Mouse (Mus musculus) cortical plate, adult 2 months (tissue): ENCODE measurements around the gene Isl1. TPM values are rescaled to one million over a fixed set of nuclear protein-coding genes. Genes with fewer than 3 reads are reported as not detected.

ENCODE experiments used
- H3K27ac ChIP-seq: fragments of 200-500 bp; 2 replicates; pipeline ENCODE4 v1.5.1; 2012; ENCODE audit warnings: low read length, control low read depth, inconsistent platforms; ENCODE audit not compliant: insufficient read depth
- H3K4me1 ChIP-seq: fragments of 200-500 bp; 2 replicates; pipeline ENCODE4 v1.6.1; 2011; ENCODE audit warnings: low read length; ENCODE audit not compliant: control insufficient read depth, insufficient read depth
- H3K4me3 ChIP-seq: fragments of 200-500 bp; 2 replicates; pipeline ENCODE4 v1.5.1; 2011; ENCODE audit warnings: mild to moderate bottlenecking, low read length, control low read depth; ENCODE audit not compliant: insufficient read depth
- CTCF ChIP-seq: fragments of 200-500 bp; IDR thresholded peaks from 2 replicates; pipeline ENCODE4 v1.5.1; 2011; ENCODE audit warnings: mild to moderate bottlenecking, control low read depth, low read length; ENCODE audit not compliant: insufficient read depth; ENCODE audit errors: extremely low read depth
- POLR2A ChIP-seq: fragments of 200-500 bp; IDR thresholded peaks from 2 replicates; pipeline ENCODE4 v1.6.1; 2011; ENCODE audit warnings: mild to moderate bottlenecking, low read length, control low read depth; ENCODE audit not compliant: insufficient read depth; ENCODE audit errors: extremely low read depth
- polyA plus RNA-seq: library from polyadenylated mRNA; depleted of rRNA; stranded (reverse); fragments of >200 nt; gene quantifications from 2 replicates; pipeline ENCODE4 v1.2.3, GENCODE M21; 2012; rRNA removed

Gene Isl1
- 1.5 TPM in 1 of 2 replicates, not detected in the other for polyA plus RNA-seq

DNA sequence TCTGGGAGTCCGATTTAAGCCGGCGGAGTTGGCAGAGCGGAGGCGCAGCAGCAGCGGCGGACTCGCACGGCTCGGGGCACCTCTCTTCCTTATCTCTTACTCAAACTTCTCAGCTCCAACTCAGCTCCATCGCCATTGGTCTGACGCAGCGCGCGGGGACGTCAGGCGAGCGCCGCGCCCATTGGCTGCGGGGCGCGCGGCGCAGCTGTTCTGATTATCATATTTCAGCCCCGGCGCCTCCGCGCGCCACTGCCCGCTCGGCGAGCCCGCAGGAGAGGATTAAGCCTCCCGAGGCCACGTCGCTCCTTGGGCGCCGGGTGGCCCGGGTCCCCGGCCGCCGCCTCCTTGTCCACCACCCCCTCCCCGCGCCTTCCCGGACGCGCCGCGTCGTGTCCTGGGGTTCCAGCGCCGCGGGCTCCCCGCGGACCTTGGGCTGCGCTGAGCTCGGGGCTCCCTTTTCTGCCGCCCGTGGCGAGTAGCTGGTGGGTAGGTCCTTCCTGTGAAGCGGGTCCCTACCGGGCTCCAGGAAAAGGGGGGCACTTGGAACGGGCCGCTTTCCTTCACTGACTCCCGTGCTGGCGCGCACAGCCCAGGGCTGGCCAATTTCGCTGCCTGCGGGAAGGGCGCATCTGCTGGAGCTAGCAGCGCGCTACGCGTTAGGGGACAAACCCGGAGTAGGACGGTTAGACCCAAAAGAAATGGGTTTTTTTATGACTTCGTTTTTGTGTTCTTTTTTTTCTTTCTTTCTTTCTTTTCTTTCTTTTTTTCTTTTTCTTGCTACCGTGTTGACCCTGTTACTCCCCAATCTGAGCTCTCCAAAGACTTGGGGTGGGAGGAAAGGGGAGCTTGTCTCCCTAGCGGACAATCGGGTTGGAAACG is at the start of gene Isl1:
Gene Isl1, minus strand, starts transcription at position 106 of the 879 bp plus-strand sequence.
- Histone ChIP-seq H3K4me3 (no peak within 1 kb of the TSS), H3K4me1 (no peaks in the 10 kb centered on the region), H3K27ac (no peak within 1 kb of the TSS)
- no peak for TF ChIP-seq CTCF
- TF ChIP-seq POLR2A = no peak

DNA sequence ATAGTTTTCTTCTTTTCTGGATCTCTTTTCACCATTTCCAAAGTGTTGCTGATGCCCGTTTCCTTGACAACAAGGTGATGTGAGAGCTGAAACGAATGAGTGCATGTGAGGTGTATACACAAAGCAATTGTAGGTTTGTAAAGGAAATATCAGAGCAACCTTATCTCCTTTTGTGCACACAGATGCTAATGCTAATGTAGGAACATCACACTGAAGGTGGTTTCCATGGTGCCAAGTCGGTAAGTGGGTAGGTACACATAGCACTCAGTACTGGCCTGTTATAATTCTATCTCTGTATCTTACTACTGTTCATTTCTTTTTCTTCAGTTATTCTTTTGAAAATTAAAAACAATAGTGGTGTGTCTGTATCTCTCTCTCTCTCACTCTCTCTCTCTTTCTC is 26.3 kb upstream of the Isl1 start:
- Histone ChIP-seq H3K27ac (no peak overlapping the region), H3K4me3 (no peak overlapping the region), H3K4me1 (no peaks in the 10 kb centered on the region)
- TF ChIP-seq POLR2A = no peak
- TF ChIP-seq CTCF = no peak

DNA sequence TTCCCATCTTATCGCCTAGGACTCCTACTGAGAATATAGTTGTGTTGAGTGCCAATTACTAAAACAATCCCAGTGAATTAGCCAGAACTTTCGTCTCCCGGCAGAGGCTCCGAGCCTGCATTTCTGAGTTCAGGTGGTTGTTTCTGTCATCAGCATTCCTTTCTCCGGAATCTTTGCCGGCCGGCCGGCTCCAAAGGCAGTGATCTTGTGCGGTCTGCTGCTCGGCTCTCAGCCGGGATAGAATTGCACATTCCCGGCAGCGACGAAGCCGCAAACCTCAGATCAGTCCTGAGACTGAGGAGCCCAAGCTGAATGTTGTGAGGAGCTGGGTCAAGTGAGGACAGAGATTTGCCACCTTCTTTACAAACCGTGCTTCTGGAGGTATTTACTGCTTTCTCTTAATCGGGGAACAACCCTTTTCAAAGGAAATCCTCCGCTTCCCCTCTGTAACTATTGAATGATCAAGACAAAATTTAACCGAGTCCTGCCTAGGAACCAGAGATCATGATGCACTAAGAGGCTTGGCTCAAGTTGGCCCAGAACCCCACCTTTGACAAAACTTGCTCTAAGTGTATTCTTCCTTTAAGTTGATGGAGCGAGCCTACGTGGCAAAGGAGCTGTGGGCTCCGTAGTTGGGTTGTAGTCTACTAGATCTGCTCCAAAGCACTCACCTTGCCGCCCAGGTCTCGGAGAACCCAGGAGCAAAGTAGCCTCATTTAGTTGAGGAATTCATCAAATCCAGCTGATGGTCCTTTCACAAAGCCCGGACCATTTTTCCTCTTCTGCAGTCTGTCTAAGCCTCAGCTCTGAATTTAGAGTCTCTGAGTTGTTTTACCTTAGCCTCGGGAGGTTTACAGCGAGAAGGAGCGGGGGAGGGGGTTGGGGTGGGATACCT is 4.4 kb upstream of the Isl1 start:
- H3K4me3 ChIP-seq = no peak overlapping the region
- H3K4me1 ChIP-seq = no peaks in the 10 kb centered on the region
- no peak for TF ChIP-seq CTCF
- no peak for TF ChIP-seq POLR2A
- no peak overlapping the region for H3K27ac ChIP-seq

DNA sequence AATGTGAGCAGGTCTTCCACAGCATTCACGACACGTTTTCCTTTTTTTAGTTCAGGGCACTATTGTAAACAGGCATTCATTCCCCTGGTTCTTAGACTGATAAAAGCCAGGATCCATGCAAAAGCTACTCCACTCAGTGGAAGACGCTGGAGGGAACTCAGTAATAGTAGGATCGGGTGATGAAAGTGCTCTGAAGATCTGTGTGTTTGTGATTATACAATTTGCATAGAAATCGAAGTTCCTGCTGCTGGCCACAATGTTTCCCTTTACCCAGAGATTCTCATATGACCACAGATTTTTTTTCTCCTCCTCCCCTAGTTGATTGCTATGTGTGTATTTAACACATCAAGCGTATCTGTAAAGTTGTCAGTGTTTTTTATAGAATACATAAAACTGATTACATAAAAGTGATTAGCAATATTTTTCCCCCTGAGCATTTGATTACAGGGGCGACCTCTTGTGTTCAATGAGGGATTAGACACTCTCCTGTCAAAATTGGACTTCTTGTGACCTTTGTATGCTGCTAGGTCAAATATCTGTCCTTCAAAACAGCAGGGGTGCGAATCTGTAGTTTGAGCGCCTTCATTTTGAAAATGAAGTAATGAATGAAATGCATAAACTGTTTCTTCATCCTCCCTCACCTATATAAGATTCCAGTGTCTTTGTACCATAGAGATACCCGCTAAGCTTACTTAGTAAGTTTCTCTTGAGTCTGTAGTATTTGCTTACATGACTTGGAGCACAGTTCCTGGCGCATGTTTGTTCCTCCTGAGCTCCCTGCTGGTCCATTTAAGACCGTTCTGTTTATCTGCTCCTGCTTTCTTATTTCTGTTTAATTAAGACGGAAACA is 2.6 kb upstream of the Isl1 start:
- no peak overlapping the region for H3K27ac ChIP-seq
- H3K4me1 ChIP-seq = no peaks in the 10 kb centered on the region
- no peak overlapping the region for H3K4me3 ChIP-seq
- no peak for TF ChIP-seq POLR2A
- no peak for TF ChIP-seq CTCF

DNA sequence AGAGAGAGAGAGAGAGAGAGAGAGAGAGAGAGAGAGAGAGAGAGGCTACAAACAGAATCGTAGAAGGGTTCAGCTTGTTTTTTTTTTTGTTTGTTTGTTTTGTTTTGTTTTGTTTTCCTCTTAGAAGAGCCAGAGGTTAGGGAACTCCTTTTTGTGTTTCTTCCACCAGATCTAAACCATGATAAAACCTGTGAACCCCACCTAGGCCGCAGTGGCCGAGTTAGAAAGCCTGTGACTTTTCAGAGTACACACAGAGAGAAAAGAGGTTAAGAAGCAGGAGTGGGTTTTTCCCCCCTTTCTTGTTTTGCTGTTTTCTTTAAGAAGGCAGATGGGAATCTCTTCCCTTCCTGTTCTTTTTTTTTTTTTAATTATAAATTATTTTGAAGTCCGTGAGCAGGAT is 1.5 kb upstream of the Isl1 start:
- no peaks in the 10 kb centered on the region for H3K4me1 ChIP-seq
- no peak overlapping the region for H3K27ac ChIP-seq
- no peak for TF ChIP-seq POLR2A
- no peak for TF ChIP-seq CTCF
- H3K4me3 ChIP-seq = no peak overlapping the region

DNA sequence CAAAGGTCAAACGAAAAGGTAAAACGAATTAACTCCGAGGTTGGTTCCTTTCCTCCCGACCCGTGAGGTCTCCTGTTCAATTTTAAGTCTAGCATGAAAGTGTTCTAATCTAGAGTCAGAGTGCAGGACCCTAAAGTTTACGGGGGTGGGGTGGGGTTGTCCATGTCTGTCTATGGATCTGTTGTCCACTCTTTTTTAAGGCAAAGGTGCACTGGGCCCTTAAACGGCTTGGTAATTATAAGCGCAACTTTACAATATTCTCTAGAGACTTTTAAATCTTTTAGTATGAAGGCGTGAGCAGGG is 925 bp upstream of the Isl1 start:
- H3K27ac ChIP-seq = no peak overlapping the region
- TF ChIP-seq CTCF = no peak
- no peak for TF ChIP-seq POLR2A
- H3K4me1 ChIP-seq = no peaks in the 10 kb centered on the region
- H3K4me3 ChIP-seq = no peak overlapping the region

DNA sequence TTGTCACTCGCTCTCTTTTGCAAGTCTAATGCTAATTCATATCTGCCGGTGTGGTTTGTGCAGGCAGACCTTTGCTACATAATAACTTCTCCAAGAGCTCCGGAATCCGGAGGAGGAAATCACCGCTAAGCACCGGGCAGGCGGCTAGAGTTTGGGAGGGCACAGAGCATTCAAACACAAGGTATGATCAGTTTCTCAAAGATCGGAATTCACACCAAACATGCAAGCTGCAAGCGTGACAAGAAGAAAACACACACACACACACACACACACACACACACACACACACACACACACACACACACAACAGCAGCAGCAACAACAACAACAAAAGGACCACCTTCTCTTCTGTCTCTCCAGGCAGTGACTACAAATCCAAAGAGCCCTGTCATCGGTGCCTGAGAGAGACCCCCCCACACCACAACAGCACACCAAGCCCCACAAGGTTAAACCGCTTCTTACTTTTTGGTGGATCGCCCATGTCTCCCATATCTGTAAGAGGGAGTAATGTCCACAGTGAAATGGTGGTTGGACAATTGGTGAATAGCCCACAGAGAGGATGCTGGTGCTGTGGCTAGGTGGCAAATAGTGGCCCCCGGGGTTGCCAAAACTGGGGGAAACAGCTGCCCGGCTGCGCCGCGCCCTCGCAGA is 431 bp downstream of the Isl1 start:
- H3K27ac ChIP-seq = no peak overlapping the region
- no peaks in the 10 kb centered on the region for H3K4me1 ChIP-seq
- no peak overlapping the region for H3K4me3 ChIP-seq
- TF ChIP-seq CTCF (no peak), POLR2A (no peak)

DNA sequence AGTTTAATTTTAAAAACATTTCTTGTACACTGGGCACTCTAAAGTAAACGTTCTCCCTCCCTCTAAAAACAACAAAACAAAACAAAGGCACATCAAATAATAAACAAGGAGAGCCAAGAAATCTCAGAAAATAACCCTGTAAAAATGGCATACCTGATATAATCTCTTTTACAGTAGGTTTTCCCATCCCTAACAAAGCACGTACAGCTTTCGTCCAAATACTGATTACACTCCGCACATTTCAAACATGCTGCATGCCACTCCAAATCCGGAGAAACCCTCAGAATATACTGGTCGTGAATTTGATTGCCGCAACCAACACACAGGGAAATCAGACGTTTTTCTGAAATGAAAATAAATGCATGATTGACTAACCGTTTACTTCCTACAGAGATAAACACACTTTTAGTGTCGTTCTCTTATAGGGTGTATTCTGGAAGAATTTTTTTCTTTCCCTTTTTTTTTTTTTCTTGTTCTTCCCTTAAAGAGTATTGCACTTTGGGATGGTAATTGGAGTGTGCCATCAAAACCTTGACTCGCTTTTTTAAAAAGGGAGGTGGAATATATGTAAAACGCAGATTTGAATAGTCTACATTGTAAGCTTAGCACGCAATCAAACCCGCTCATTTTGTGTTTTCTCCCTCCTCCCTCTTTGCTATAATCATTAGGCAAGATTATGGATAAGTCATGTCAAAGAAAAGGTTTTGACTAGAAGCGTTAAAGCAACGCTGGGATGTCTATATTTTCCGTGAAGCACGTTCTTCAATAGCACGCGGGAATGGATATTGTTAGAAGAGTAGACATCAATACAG is 1.2 kb downstream of the Isl1 start:
- no peaks in the 10 kb centered on the region for H3K4me1 ChIP-seq
- no peak for TF ChIP-seq CTCF
- no peak for TF ChIP-seq POLR2A
- H3K4me3 ChIP-seq = no peak overlapping the region
- no peak overlapping the region for H3K27ac ChIP-seq

DNA sequence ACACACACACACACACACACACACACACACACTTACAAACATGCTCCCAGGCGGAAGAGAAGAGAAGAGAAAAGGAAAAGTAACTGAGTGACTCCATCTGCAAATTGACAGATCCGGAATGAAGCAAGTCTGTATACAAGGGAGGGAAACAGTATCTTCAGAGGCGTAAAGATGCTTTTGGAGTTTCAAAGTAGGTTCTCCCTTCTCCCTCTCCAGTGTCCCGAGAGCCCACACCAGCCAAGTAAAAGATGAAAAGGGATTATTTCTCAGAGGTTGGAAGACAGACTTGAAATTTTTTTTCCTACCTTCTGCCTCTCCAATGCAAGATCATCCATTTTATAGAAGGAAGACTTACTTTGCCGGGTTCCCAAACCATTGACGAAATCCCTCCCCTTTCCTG is 2.9 kb downstream of the Isl1 start:
- Histone ChIP-seq H3K4me1 (no peaks in the 10 kb centered on the region), H3K4me3 (no peak overlapping the region), H3K27ac (no peak overlapping the region)
- TF ChIP-seq POLR2A (no peak), CTCF (no peak)
